Mouse (Mus musculus) thymus, postnatal 0 days (tissue): ENCODE data around the gene Vmn1r168. TPM values are rescaled to one million over a fixed set of nuclear protein-coding genes. Genes with fewer than 3 reads are reported as not detected.
"Not testable (repeated sequence)": the region's sequence is repeated elsewhere in the genome, so short reads cannot be mapped to it uniquely, and the experiment has no call there.

Experiments used
- DNase-seq: peaks from one replicate; pipeline ENCODE4 v3.0.0-alpha.2; 2015; ENCODE audit warnings: low spot score
- polyA plus RNA-seq: library from polyadenylated mRNA; unstranded; fragments of >200 nt; fragmentation: Nextera tagmentation; extraction: Ambion mirVana; gene quantifications from 2 replicates; pipeline ENCODE4 v1.2.1, GENCODE M21; 2015

The Vmn1r168 gene
- not detected in 2 replicates for polyA plus RNA-seq

- not testable (repeated sequence) for DNase-seq
These were observed at the start of gene Vmn1r168 for GRCm38 (mm10) chr7:23539432-23539831. TSS of gene Vmn1r168 (plus strand) at chr7:23539732.

- not testable (repeated sequence) for DNase-seq
These were observed 32.4 kb upstream of the Vmn1r168 start, which contains the start of gene Vmn1r167 for GRCm38 (mm10) chr7:23507106-23507505. TSS of gene Vmn1r167 (minus strand) at chr7:23507206.

- not testable (repeated sequence) for DNase-seq
These were observed 35.7 kb downstream of the Vmn1r168 start, which contains the start of gene Vmn1r169 for GRCm38 (mm10) chr7:23575226-23575625. TSS of gene Vmn1r169 (plus strand) at chr7:23575526.

Other genes starting within 250 kb of the Vmn1r168 start
- not detected in 2 replicates for gene Nlrp4e, start 238.5 kb upstream of the Vmn1r168 start, polyA plus RNA-seq
- gene Nlrp5, start 153.8 kb upstream of the Vmn1r168 start, polyA plus RNA-seq = not detected in 2 replicates
- gene Vmn1r167, start 32.5 kb upstream of the Vmn1r168 start, polyA plus RNA-seq = not detected in 2 replicates
- not detected in 2 replicates for gene Vmn1r169, start 35.8 kb downstream of the Vmn1r168 start, polyA plus RNA-seq
- not detected in 2 replicates for gene Vmn1r170, start 66.4 kb downstream of the Vmn1r168 start, polyA plus RNA-seq
- gene Vmn1r171, start 91.0 kb downstream of the Vmn1r168 start, polyA plus RNA-seq = not detected in 2 replicates
- not detected in 2 replicates for gene Vmn1r172, start 118.6 kb downstream of the Vmn1r168 start, polyA plus RNA-seq
- not detected in 2 replicates for gene Vmn1r173, start 161.0 kb downstream of the Vmn1r168 start, polyA plus RNA-seq
- not detected in 2 replicates for gene Vmn1r174, start 212.5 kb downstream of the Vmn1r168 start, polyA plus RNA-seq